Mouse (Mus musculus): ENCODE measurements around the gene Id1.

The Id1 gene

GRCm38 (mm10) chr2:152724332-152724723 lies 11.7 kb upstream of the Id1 start:
- DNase-seq = no peak

- no peak for DNase-seq
Observed at GRCm38 (mm10) chr2:152725178-152725750, 10.8 kb upstream of the Id1 start.

- DNase-seq = no peak
Observed at GRCm38 (mm10) chr2:152726213-152726612, 9.8 kb upstream of the Id1 start.

DNA sequence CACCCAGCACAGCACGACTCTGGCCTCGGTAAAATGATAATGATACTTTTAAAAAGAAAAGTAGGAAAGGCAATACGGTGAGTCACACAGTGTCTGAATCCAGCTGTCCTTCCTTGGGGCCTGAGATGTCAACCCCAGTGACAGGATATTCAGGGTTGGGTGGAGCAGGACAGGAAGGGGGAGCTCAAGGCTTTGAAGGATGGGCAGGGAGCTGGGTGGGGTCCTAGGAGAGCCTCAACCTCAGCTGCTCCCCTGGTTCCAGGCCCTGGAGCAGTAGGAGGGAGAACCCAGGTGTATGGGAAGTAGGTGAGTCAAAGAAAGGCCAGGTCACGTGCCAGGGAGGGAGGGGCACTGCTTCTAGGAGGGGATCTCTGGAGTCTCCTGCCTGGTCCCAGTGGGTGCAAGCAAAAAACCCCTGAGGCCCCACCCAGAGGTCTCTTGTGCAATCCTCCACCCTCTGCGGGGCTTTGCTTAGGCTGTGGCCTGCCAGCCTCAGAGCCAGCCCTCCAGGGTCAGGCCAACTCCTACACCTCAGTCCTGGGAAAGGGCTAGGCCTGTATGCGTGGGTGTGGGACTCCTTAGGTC lies 9.2 kb upstream of the Id1 start:
- no peak for DNase-seq

GRCm38 (mm10) chr2:152727795-152728510 lies 8.1 kb upstream of the Id1 start:
- no peak for DNase-seq

DNA sequence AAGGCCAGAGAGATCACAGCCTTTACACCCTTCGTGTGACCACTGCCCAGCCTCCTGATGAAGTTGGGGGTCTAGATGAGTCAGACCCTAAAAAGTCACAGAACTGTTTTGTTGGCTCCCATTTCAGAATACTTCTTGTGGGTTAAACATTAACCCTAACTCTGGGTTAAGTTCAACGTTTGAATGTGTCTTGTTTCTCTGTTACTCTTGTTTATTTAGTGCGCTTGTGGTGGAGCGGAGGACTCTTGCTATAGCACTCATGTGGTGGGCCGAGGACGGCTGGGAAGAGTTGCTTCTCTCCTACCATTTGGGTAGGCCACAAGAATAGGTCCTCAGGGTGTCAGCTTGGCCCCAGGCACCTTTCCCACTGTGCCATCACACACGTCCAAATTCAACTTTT lies 7.5 kb upstream of the Id1 start:
- DNase-seq = no peak

DNA sequence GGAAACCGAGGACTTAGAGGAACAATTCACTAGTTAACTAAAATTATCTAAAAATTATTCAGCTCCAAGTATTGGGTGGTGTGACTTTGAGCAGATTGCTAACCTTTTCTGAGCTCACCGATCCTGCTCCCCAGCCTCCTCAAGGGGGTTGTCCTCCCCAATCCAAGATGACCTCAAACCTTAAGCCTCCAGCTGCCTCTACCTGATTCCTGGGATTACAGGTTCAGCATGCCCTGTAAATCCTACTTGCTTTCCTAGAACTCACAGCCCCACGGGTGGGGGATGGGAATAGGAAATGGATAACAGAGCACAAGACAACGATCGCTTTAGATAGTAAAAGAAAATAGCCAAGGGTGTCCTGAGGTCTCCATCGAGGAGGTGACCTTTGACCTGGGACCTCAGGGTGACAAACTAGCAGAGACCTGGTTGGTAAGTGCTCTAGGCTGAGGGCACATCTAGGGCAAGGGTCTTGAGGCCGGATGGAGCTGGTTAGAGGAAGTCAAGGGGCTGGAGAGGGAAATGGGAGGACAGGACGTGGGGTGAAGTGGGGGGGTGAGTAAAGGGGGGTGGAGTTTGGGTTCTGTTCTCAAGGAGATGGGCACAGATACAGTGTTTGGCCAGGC lies 6.9 kb upstream of the Id1 start:
- DNase-seq = no peak

GRCm38 (mm10) chr2:152729636-152730020 lies 6.4 kb upstream of the Id1 start:
- peak; percentile 88 for DNase-seq

DNA sequence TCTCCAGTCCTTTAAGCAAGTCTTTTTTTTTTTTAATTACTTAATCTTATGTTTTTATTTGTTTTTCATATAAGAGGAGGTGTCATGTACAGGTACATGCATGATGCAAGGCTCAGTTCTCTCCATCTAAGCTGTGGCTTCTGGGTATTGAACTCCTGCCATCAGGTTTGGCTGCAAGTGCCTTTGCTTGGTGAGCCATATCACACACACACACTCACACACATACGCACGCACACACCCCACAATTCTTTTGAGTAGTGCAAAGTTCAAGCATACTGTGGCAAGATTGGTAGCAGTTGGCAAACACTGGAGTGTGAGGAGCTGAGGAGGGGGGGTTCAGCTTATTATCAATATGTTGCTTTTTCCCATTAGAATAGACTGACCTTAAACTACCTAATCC lies 2.9 kb upstream of the Id1 start:
- no peak for DNase-seq

DNA sequence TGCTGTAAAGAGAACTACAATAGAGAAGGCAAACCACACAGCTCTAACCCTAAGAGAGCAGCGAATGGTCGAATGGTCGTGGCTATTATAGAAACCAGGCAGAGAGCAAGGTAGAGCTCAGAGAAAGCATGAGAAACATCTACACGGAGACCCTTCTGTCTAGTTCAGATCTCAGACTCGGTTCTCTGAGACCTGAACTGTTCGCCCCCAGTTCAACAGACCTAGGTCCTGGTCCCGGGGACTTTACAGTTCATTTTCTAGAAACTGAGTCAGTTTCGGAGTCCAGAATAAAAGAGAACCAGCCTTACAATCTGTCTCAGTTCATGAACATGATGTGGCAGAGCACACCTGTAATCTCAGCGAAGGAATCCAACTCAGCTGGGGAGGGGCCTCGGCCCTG lies 1.6 kb upstream of the Id1 start:
- DNase-seq = no peak

DNA sequence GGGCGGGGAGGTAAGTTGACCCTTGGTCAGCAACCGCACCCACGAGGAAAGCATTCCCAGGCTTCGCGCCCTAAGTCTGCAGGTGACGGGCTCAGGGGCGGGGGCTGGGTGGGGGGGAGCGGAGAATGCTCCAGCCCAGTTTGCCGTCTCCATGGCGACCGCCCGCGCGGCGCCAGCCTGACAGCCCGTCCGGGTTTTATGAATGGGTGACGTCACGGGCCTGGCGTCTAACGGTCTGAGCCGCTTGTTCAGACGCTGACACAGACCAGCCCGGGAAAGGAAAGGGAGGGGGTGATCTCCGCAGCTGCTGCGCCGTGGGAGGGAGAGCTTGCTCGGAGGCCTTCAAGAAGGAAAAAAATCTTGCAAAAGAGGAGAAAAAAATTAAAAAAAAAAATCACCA lies 1.1 kb upstream of the Id1 start:
- DNase-seq = peak; percentile 99

DNA sequence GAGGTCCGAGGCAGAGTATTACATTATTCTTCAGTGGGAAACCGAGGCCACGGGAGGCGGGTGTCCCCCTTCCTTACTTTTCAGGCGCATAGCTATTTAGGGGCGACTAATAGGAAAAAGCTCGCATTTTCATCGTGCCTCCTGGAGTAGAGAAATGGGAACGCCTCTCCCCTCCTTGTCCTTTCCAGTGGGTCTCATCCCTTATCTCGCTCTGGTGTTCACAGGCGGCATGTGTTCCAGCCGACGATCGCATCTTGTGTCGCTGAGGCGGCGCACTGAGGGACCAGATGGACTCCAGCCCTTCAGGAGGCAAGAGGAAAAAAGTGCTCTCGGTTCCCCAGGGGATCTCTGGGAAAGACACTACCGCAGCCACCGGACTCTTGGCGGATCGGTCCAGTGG lies 697 bp downstream of the Id1 start:
- DNase-seq = peak; percentile 72

- peak; percentile 60 for DNase-seq
Observed at GRCm38 (mm10) chr2:152737306-152738221, 1.5 kb downstream of the Id1 start.

DNA sequence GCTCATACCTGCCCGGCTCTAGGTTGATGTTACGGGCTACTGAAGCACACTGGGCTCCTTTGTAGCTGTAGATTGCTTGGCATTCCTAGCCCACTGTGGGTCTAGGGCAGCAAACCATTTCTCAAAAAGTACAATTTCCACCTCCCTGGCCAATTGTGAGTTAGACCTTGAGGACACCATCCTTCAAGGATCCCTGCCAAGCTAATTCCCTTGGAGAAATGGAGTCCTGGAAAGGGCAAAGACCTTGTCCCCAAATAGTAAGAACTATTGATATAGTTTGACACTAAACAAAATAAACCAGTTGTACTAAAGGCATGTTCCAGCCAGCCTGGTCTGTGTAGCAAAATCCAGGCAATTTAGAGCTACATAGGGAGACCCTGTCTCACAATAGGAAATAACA lies 2.3 kb downstream of the Id1 start:
- no peak for DNase-seq

- DNase-seq = peak; percentile 91
Observed at GRCm38 (mm10) chr2:152739031-152739841, 3.2 kb downstream of the Id1 start.

- DNase-seq = peak; percentile 59
Observed at GRCm38 (mm10) chr2:152739842-152740260, 3.8 kb downstream of the Id1 start.

DNA sequence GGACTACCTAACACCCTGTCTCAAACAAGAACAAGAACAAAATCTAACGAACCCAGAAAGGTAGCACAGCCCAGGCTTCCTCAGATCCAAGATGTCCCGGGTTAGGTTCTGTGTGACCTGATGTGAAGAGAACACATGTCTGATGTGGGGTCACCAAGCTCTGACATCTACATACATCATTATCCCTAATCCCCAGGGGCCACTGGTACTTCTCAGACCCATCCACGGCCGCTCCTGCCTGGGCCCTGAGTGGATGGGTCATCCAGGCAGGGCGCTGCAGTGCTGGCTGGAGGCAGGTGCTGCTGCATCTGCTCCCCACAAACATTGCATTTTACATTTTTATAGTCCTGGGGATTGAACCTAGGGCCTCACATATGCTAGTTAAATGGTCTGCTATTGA lies 4.4 kb downstream of the Id1 start:
- DNase-seq = no peak

DNA sequence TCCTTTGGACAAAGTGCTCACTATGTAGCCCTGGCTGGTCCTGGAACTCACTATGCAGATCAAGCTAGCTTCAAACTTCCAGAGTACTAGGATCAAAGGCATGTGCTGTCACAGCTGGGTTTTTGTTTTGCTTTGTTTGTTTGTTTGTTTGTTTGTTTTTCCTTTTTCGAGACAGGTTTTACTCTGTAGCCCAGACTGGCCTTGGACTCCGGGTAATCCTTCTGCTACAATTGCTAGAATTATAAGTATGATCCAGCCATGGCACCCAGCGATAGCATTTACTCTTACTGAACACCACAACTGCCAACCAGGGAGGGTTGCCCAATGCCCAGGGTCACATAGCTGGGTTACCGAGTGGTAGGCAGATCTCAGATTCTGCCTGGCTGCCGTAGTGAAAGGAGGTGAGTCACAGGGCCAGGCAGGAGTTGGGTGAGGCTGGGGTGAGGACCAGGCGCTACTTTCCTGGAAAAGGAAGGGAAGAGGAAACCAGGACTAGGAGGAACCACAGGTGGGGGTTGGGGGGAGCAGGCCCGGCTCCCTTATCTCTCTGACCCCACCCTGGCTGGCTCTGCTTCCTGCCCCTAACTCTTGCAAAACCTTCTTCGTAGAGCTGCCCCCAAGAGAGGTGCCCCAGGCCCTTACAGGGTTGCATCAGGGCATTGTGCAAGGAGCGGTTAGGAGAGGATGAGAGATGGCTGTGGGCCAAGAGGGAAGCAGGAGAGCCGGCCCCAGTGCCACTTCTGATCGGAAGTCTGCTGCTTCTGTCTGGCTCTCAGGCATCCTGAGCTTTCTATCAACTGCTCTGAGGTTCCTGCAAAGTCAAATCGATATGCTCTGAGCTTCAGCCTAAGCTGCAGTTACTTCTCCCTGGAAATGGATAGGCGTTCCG lies 5.3 kb downstream of the Id1 start:
- peak; percentile 68 for DNase-seq

- peak; percentile 85 for DNase-seq
Observed at GRCm38 (mm10) chr2:152742435-152742834, 6.4 kb downstream of the Id1 start.

DNA sequence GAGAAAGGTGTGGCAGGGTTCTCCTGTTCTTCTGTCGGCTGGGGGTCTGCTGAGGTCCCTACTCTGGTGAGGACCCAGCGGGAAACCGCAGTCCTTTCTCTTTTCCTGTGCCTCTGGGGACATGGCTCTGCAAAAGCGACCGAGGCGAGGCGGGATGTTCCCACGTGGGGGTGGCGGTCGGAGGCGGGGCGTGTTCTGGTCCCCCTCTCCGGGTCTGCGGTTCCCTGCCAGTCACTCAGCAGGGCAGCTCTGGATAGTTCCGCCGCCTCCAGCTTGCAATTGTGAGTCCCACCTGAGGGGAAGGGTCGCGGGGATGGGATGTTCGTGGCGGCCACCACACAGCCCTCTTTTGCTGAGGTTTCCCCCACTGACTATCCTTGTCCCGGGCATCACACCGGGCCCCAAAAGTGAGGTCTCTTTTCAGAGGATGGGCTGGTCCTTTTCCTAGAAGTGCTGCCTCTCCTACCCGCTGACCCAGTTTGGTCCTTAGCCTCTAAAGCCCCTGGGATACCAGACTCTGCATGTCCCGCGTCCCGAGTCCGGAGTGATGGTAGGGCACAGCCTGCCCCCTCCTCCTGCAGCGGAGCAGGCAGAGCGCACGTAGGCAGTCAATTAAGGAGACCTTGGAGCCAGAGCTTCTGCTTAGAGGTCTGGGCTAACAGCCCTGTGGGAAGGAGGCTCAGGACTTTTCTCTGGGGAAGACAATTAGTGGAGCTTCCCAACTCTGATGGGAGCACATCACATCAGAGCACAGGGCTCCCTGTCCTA lies 18.1 kb downstream of the Id1 start, which contains the start of gene Cox4i2:
TSS of gene Cox4i2 (plus strand) at position 230 of the 768 bp plus-strand sequence.
- peak; percentile 52 for DNase-seq

Measured in embryo, embryonic 11 days (tissue).